Mouse (Mus musculus): ENCODE data around the gene Antxr1. TPM values are rescaled to one million over a fixed set of nuclear protein-coding genes. Genes with fewer than 3 reads are reported as not detected.

The Antxr1 gene
- polyA plus RNA-seq, 1 experiment from 2014 or later, result 29.1 TPM

DNA sequence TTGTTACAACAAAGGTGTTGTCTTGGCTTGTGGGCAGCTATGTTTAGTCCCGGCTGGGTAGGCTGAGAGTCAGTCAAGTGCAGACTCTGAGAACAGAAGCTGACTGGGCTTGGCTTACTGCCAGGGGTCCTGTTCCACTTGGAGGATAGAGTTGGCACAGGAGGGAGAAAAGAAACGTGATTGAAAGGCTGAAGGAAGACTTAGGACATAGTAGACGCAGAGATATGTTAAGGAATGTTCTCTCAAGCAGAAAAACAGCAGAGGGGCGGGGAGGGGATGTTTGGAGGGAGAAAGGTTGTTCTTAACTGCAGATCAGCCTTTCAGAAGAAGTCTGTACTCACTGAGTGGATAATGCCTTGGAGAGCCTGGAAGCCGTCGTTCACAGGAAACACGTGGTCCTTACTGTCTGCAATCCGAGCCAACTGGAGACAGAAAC is 53.3 kb downstream of the Antxr1 start:
- ATAC-seq (ENCODE audit: low read depth) (peak; percentile 81), DNase-seq (ENCODE audit: low spot score) (peak; percentile 91)
- H3K4me1 ChIP-seq (ENCODE audit: control insufficient read depth, insufficient read depth, low read length), result peaks cover 27% of the 10 kb centered on the region
- peaks cover 55% of the 10 kb centered on the region for H3K36me3 ChIP-seq (ENCODE audit: control insufficient read depth, insufficient read depth, low read length)
- H3K4me2 ChIP-seq (ENCODE audit: low read depth, low read length), result no peak overlapping the region
- H3K4me3 ChIP-seq (ENCODE audit: low read depth, low read length), result no peak overlapping the region
- WGBS, result 18% methylated on average over 8 of the region's 8 CpGs
- H3K27ac ChIP-seq (replicated peaks; ENCODE audit: low read depth, low read length), result peak overlapping the region; percentile 58; the same call in 1 of the 2 replicates
- no peaks in the 10 kb centered on the region for H3K9me3 ChIP-seq (ENCODE audit: control insufficient read depth, low read length)
- H3K9ac ChIP-seq (ENCODE audit: low read depth, low read length), result no peak overlapping the region
- H3K27me3 ChIP-seq (replicated peaks; ENCODE audit: control insufficient read depth, insufficient read depth, low read length), result no peaks in the 10 kb centered on the region

DNA sequence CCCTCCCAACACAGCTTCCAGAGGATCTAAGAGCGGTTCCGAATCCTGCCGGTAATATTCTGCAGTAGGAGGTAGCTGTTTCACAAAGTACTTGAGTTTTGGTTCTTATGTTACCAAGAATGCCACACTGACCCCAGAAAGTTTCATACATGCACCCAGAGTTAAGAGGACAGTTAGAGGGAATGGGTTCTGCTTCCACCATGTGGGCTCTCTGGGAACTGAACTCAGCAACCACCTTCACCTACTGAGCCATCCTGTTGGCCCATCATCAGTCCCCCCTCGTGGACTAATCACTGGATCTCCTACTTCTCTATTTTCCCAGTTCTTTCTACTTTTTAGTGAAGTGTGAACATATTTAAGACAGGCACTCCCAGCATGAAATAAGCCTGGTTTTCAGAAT is 53.9 kb downstream of the Antxr1 start:
- DNase-seq (ENCODE audit: low spot score) (no peak), ATAC-seq (ENCODE audit: low read depth) (no peak)
- H3K27ac ChIP-seq (replicated peaks; ENCODE audit: low read depth, low read length), result 0 out of 2 replicates have a peak overlapping the region, but pooled peaks have one; percentile 39
- H3K27me3 ChIP-seq (replicated peaks; ENCODE audit: control insufficient read depth, insufficient read depth, low read length), result no peaks in the 10 kb centered on the region
- no peak overlapping the region for H3K4me2 ChIP-seq (ENCODE audit: low read depth, low read length)
- no peak overlapping the region for H3K9ac ChIP-seq (ENCODE audit: low read depth, low read length)
- no peaks in the 10 kb centered on the region for H3K9me3 ChIP-seq (ENCODE audit: control insufficient read depth, low read length)
- peaks cover 50% of the 10 kb centered on the region for H3K36me3 ChIP-seq (ENCODE audit: control insufficient read depth, insufficient read depth, low read length)
- peaks cover 31% of the 10 kb centered on the region for H3K4me1 ChIP-seq (ENCODE audit: control insufficient read depth, insufficient read depth, low read length)
- no peak overlapping the region for H3K4me3 ChIP-seq (ENCODE audit: low read depth, low read length)
- 69% methylated on average over 4 of the region's 4 CpGs for WGBS

DNA sequence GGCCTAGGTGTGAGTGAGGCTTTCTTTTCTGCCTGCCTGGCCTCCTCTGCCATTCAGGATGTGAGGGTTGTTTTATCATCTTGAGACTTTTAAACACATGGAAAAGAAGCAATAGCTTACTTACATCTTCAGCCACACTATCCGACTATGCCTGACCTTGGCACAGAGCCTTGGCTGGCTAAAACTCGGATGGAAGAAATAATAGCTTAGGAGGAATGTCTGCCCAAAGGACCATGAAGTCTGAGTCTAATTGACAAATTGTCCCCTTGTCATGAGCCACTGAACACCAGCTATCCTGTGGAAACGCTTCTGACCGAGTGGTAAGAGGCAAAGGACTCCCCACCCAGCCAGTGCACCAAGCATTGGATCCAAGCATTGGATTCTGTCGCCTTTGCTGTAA is 57.5 kb downstream of the Antxr1 start:
- Histone ChIP-seq H3K4me2 (ENCODE audit: low read depth, low read length) (no peak overlapping the region), H3K36me3 (ENCODE audit: control insufficient read depth, insufficient read depth, low read length) (peaks cover 46% of the 10 kb centered on the region), H3K27ac (replicated peaks; ENCODE audit: low read depth, low read length) (no peak overlapping the region; the same call in 1 of the 2 replicates), H3K4me3 (ENCODE audit: low read depth, low read length) (no peak overlapping the region), H3K4me1 (ENCODE audit: control insufficient read depth, insufficient read depth, low read length) (peaks cover 25% of the 10 kb centered on the region), H3K9ac (ENCODE audit: low read depth, low read length) (no peak overlapping the region), H3K27me3 (replicated peaks; ENCODE audit: control insufficient read depth, insufficient read depth, low read length) (no peaks in the 10 kb centered on the region), H3K9me3 (ENCODE audit: control insufficient read depth, low read length) (peaks cover 5% of the 10 kb centered on the region)
- no peak for ATAC-seq (ENCODE audit: low read depth)
- peak; percentile 34 for DNase-seq (ENCODE audit: low spot score)
- WGBS, result 48% methylated on average over 5 of the region's 5 CpGs

- no peak overlapping the region for H3K4me2 ChIP-seq (ENCODE audit: low read depth, low read length)
- no peak overlapping the region for H3K9ac ChIP-seq (ENCODE audit: low read depth, low read length)
- DNase-seq (ENCODE audit: low spot score), result peak; percentile 88
- no peak overlapping the region; the same call in 1 of the 2 replicates for H3K27ac ChIP-seq (replicated peaks; ENCODE audit: low read depth, low read length)
- H3K36me3 ChIP-seq (ENCODE audit: control insufficient read depth, insufficient read depth, low read length), result peaks cover 41% of the 10 kb centered on the region
- 27% methylated on average over 3 of the region's 3 CpGs for WGBS
- no peaks in the 10 kb centered on the region for H3K27me3 ChIP-seq (replicated peaks; ENCODE audit: control insufficient read depth, insufficient read depth, low read length)
- peaks cover 25% of the 10 kb centered on the region for H3K4me1 ChIP-seq (ENCODE audit: control insufficient read depth, insufficient read depth, low read length)
- H3K4me3 ChIP-seq (ENCODE audit: low read depth, low read length), result no peak overlapping the region
- H3K9me3 ChIP-seq (ENCODE audit: control insufficient read depth, low read length), result peaks cover 5% of the 10 kb centered on the region
- ATAC-seq (ENCODE audit: low read depth), result peak; percentile 56
Observed at GRCm38 (mm10) chr6:87277527-87277926, 58.1 kb downstream of the Antxr1 start.

DNA sequence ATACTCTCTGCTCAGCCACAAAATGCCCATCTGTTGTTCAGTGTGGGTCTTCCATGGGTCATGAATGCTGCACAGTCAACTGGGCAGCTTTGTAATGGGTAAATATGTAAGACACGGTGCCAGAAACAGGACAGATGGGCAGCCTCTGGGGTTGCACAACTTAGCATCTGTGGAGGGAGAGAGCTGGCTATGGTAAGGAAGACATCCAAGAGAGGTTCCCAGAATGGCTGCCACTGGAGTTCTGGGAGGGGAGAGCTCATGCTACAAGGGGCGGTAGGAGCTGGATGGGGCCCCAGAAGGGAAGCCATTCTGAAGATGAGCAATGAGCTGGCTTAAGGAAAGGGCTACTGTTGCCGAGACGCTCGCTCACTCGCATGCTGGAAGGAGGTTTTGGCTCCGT is 58.7 kb downstream of the Antxr1 start:
- Histone ChIP-seq H3K27me3 (replicated peaks; ENCODE audit: control insufficient read depth, insufficient read depth, low read length) (no peaks in the 10 kb centered on the region), H3K4me2 (ENCODE audit: low read depth, low read length) (no peak overlapping the region), H3K9ac (ENCODE audit: low read depth, low read length) (no peak overlapping the region), H3K9me3 (ENCODE audit: control insufficient read depth, low read length) (peaks cover 5% of the 10 kb centered on the region), H3K36me3 (ENCODE audit: control insufficient read depth, insufficient read depth, low read length) (peaks cover 36% of the 10 kb centered on the region), H3K4me1 (ENCODE audit: control insufficient read depth, insufficient read depth, low read length) (peaks cover 26% of the 10 kb centered on the region), H3K27ac (replicated peaks; ENCODE audit: low read depth, low read length) (peak overlapping the region; percentile 25; the same call in 1 of the 2 replicates), H3K4me3 (ENCODE audit: low read depth, low read length) (no peak overlapping the region)
- DNase-seq (ENCODE audit: low spot score) (no peak), ATAC-seq (ENCODE audit: low read depth) (no peak)
- WGBS, result 80% methylated on average over 7 of the region's 7 CpGs

GRCm38 (mm10) chr6:87274779-87275178 is 60.8 kb downstream of the Antxr1 start:
- Histone ChIP-seq H3K4me1 (ENCODE audit: control insufficient read depth, insufficient read depth, low read length) (peaks cover 40% of the 10 kb centered on the region), H3K27ac (replicated peaks; ENCODE audit: low read depth, low read length) (no peak overlapping the region), H3K36me3 (ENCODE audit: control insufficient read depth, insufficient read depth, low read length) (peaks cover 34% of the 10 kb centered on the region), H3K27me3 (replicated peaks; ENCODE audit: control insufficient read depth, insufficient read depth, low read length) (no peaks in the 10 kb centered on the region), H3K4me2 (ENCODE audit: low read depth, low read length) (no peak overlapping the region), H3K9me3 (ENCODE audit: control insufficient read depth, low read length) (peaks cover 5% of the 10 kb centered on the region), H3K9ac (ENCODE audit: low read depth, low read length) (no peak overlapping the region), H3K4me3 (ENCODE audit: low read depth, low read length) (no peak overlapping the region)
- ATAC-seq (ENCODE audit: low read depth) (no peak), DNase-seq (ENCODE audit: low spot score) (no peak)
- WGBS, result 93% methylated on average over 5 of the region's 5 CpGs

DNA sequence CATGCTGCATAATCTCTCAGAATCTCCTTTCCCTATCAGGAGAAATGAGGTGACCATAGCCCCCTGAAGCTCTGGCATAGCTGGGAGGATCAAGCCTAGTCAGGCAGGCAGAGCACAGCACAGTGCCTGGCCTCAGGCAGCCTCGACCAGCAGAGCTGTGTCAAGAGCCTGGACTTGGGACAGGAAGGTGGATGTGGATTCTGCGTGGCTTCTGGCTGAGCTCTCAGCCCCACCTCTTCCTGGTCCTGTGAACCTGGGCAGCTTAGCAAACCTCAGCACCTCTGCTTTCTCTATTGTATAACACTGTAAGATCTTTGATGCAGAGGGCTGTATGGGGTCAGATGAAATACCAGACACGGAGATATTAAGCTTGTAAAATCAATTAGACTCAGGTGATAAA is 61.8 kb downstream of the Antxr1 start:
- Histone ChIP-seq H3K27me3 (replicated peaks; ENCODE audit: control insufficient read depth, insufficient read depth, low read length) (no peaks in the 10 kb centered on the region), H3K4me1 (ENCODE audit: control insufficient read depth, insufficient read depth, low read length) (peaks cover 40% of the 10 kb centered on the region), H3K27ac (replicated peaks; ENCODE audit: low read depth, low read length) (no peak overlapping the region), H3K9ac (ENCODE audit: low read depth, low read length) (no peak overlapping the region), H3K4me2 (ENCODE audit: low read depth, low read length) (no peak overlapping the region), H3K9me3 (ENCODE audit: control insufficient read depth, low read length) (peaks cover 5% of the 10 kb centered on the region), H3K36me3 (ENCODE audit: control insufficient read depth, insufficient read depth, low read length) (peaks cover 31% of the 10 kb centered on the region), H3K4me3 (ENCODE audit: low read depth, low read length) (no peak overlapping the region)
- DNase-seq (ENCODE audit: low spot score), result no peak
- ATAC-seq (ENCODE audit: low read depth), result no peak
- WGBS, result 82% methylated on average over 3 of the region's 3 CpGs

DNA sequence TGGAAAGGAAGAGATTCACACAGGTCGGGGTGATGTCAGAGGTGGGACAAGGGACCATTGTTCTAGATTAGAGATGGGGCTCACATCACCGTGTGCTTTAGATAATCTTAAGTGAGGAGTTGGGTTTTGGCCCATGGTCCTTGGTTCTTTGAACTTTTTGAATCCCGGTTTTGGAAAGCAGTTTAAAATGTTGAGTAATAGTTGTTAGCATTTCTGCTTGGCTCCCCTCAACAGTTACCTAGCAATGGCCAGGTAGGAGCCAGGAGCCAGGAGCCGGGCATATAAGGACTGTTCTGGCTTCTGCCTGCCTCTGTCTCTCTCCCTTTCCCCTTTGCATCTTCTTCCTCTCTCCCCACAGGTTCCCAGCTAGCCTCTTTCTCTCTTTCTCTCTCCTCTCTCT is 62.5 kb downstream of the Antxr1 start:
- Histone ChIP-seq H3K4me2 (ENCODE audit: low read depth, low read length) (no peak overlapping the region), H3K27me3 (replicated peaks; ENCODE audit: control insufficient read depth, insufficient read depth, low read length) (no peaks in the 10 kb centered on the region), H3K36me3 (ENCODE audit: control insufficient read depth, insufficient read depth, low read length) (peaks cover 37% of the 10 kb centered on the region), H3K4me1 (ENCODE audit: control insufficient read depth, insufficient read depth, low read length) (peaks cover 40% of the 10 kb centered on the region), H3K9me3 (ENCODE audit: control insufficient read depth, low read length) (peaks cover 5% of the 10 kb centered on the region), H3K27ac (replicated peaks; ENCODE audit: low read depth, low read length) (0 out of 2 replicates have a peak overlapping the region, but pooled peaks have one; percentile 59), H3K9ac (ENCODE audit: low read depth, low read length) (no peak overlapping the region), H3K4me3 (ENCODE audit: low read depth, low read length) (no peak overlapping the region)
- DNase-seq (ENCODE audit: low spot score), result no peak
- no peak for ATAC-seq (ENCODE audit: low read depth)
- 69% methylated on average over 4 of the region's 4 CpGs for WGBS

- Histone ChIP-seq H3K27ac (replicated peaks; ENCODE audit: low read depth, low read length) (peak overlapping the region; percentile 59; the same call in 1 of the 2 replicates), H3K9me3 (ENCODE audit: control insufficient read depth, low read length) (peaks cover 5% of the 10 kb centered on the region), H3K4me1 (ENCODE audit: control insufficient read depth, insufficient read depth, low read length) (peaks cover 34% of the 10 kb centered on the region), H3K4me3 (ENCODE audit: low read depth, low read length) (no peak overlapping the region), H3K36me3 (ENCODE audit: control insufficient read depth, insufficient read depth, low read length) (peaks cover 41% of the 10 kb centered on the region), H3K27me3 (replicated peaks; ENCODE audit: control insufficient read depth, insufficient read depth, low read length) (no peaks in the 10 kb centered on the region), H3K9ac (ENCODE audit: low read depth, low read length) (no peak overlapping the region), H3K4me2 (ENCODE audit: low read depth, low read length) (no peak overlapping the region)
- DNase-seq (ENCODE audit: low spot score), result peak; percentile 84
- 52% methylated on average over 2 of the region's 2 CpGs for WGBS
- ATAC-seq (ENCODE audit: low read depth), result peak; percentile 66
Observed at GRCm38 (mm10) chr6:87272202-87272601, 63.4 kb downstream of the Antxr1 start.
